Mouse (Mus musculus): ENCODE measurements at regions not wholly inside any gene's neighbourhood (a gene's known extent, or its start where the extent isn't known, plus 50 kb on each side); places are given as distances from the start of the nearest gene placed in this dataset.
A peak's percentile ranks its signal among the peaks of the same experiment; 100 is the strongest.

DNA sequence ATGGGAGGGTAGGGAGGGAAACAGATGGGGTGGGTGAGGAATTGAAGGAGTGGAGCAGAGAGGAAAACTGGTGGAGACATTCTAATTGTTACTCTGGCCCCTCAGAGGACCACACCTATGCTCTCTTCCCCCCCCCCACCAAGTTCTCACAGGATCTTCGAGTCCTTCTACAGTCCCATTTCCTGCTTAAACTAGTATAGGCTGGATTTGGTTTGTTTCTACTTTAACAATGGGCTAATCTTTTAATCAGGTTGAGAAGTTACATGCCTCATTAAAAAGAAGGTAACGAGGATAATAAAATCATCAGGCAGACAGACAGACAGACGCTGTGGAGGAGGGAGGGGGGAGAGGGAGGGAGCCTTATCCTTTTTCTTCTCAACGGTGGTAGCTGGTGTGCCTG lies 167.7 kb upstream of the Prok2 start:
- DNase-seq (ENCODE audit: low spot score) = no peak

GRCm38 (mm10) chr6:99892204-99892603 lies 166.0 kb upstream of the Prok2 start:
- no peak for DNase-seq (ENCODE audit: low spot score)

- DNase-seq (ENCODE audit: low spot score) = no peak
Observed at GRCm38 (mm10) chr6:99891790-99892189, 165.6 kb upstream of the Prok2 start.

GRCm38 (mm10) chr6:99890805-99891204 lies 164.6 kb upstream of the Prok2 start:
- no peak for DNase-seq (ENCODE audit: low spot score)

DNA sequence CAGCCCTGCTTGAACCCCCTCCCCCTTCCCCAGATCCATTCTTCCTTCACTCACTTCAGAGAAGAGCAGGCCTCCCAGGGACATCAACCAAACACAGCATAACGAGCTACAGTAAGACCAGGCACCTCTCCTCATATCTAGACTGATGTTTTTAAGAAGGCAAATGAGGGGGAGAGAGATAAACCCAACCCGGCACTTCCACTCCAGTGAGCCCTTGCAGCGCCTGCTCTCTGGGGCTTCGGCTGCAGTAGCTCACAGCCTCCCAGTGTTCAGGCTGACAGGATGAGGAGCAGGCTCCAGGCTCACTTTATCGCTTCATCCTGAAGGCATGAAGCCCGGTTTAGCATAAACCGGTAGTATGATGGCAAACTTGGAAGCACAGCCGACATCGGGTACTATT lies 162.9 kb upstream of the Prok2 start:
- DNase-seq (ENCODE audit: low spot score) = no peak

DNA sequence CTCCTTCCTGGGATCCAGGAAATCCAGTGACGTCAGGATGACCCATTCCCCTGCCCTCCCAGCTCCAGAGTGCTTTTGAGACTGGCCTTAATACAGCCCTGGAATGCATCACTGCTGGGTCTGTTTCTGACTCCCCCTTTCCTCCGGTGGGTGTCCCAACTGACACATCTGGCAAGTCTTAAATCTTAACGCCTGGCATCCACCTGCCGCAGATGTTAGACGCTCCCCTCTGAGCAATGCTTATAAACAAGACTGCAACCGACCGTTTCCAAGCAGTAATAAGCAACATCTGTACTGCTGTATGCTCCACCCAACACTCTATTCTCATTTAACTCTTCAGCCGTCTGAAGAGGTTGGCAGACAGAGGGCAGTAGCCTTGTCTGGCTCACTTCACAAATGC lies 161.7 kb upstream of the Prok2 start:
- DNase-seq (ENCODE audit: low spot score) = no peak

DNA sequence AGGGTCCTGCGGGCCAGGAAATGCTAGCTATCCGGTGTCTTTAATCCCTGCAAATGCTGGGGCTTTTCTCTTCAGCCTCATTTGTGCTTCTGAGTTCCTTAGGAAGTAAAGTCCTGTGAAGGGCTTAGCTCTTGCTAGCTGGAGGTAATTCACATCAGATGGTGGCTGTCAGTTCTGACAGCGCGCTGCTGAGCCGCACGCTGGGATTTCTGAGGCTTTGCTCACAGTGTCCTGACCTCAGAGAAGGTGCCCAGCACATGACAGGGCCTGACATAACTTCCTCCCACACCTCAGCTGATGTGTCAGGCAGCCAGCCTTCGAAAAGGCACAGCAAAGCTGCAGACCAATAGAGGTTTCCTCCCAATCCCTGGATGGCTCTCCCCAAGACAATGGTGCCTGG lies 158.6 kb upstream of the Prok2 start:
- DNase-seq (ENCODE audit: low spot score) = no peak

DNA sequence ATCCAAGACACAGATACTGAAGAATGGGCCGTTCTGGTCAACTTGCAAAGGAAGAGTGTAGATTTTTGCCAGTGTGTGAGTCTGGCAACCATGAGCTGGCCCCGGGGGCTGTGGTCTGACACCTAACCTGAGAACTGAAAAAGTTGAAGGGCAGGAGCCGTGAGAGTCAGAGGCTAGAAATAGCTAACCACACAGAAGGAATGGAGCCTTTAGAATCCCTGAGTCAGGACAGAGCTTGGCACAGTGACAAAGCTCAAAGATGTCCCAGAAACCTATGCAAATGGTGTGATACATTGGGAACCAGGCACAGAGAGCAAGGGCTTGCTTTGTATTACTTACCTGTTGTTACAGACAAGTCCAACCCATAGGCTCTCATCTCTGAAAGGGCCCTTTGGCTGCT lies 157.9 kb upstream of the Prok2 start:
- DNase-seq (ENCODE audit: low spot score) = no peak

- DNase-seq (ENCODE audit: low spot score) = no peak
Observed at GRCm38 (mm10) chr6:99881606-99882005, 155.4 kb upstream of the Prok2 start.

DNA sequence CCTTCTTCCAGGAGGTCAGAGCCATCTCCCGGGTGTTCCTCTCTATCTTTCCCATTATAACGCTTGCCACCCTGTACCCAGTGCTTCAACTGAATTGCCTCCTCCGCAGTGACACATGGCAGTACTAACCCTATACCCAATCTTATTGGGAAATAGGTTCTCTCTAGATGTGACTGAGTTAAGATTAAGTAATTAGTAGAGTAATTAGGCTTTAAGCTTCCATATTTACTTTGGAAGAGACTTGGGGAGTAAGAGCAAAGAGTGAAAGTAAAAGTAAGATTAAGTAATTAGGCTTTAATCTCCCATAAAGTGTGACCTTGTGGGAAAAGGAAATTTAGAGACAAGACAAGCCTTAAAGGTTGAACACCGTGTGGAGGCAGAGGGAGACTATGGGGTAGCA lies 148.7 kb upstream of the Prok2 start:
- no peak for DNase-seq (ENCODE audit: low spot score)

- DNase-seq (ENCODE audit: low spot score) = no peak
Observed at GRCm38 (mm10) chr6:99874029-99874428, 147.8 kb upstream of the Prok2 start.

GRCm38 (mm10) chr6:99866061-99866460 lies 139.9 kb upstream of the Prok2 start:
- DNase-seq (ENCODE audit: low spot score) = no peak

DNA sequence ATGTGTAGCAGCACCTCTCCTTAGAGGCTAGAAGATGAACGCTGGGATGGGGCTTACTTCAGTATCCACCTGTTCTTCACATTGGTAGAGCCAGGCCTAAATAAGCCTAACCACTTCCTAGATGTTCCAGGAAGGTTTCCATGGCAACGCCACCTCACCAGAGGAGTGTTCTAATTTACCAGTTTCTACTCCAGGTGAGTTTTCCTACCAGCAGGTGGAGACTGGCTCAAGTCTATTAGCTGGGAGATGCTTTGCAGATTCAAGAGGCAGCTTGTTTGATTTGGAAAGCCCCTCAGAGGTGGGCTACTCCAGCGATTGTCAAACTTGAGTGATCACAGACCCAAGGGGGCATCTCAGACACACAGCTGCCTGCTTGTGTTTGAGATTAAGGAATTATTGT lies 138.8 kb upstream of the Prok2 start:
- no peak for DNase-seq (ENCODE audit: low spot score)

GRCm38 (mm10) chr6:99863418-99863817 lies 137.2 kb upstream of the Prok2 start:
- no peak for DNase-seq (ENCODE audit: low spot score)

- DNase-seq (ENCODE audit: low spot score) = no peak
Observed at GRCm38 (mm10) chr6:99857411-99857810, 131.2 kb upstream of the Prok2 start.

DNA sequence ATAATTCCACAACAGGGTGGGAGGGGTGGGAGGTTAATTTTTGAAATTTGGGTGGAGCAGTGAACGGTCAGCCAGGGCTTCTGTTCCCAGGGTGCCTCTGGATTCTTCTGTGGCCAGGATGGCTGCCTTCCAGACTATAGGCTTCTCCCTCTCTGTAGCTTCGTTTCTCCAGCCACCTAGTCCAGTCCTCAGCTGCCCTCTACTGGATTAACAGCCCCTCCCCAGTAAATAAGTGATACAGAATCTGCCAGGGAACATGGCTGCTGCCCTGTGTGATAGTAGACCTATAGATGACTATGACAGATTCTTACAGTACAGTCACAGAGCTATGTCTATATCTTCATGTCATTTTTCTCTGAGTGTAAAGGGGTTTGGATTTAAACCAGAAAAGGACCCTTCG lies 127.5 kb upstream of the Prok2 start:
- DNase-seq (ENCODE audit: low spot score) = no peak

GRCm38 (mm10) chr6:99850706-99851105 lies 124.5 kb upstream of the Prok2 start:
- no peak for DNase-seq (ENCODE audit: low spot score)

- DNase-seq (ENCODE audit: low spot score) = no peak
Observed at GRCm38 (mm10) chr6:99845508-99845846, 119.3 kb upstream of the Prok2 start.

DNA sequence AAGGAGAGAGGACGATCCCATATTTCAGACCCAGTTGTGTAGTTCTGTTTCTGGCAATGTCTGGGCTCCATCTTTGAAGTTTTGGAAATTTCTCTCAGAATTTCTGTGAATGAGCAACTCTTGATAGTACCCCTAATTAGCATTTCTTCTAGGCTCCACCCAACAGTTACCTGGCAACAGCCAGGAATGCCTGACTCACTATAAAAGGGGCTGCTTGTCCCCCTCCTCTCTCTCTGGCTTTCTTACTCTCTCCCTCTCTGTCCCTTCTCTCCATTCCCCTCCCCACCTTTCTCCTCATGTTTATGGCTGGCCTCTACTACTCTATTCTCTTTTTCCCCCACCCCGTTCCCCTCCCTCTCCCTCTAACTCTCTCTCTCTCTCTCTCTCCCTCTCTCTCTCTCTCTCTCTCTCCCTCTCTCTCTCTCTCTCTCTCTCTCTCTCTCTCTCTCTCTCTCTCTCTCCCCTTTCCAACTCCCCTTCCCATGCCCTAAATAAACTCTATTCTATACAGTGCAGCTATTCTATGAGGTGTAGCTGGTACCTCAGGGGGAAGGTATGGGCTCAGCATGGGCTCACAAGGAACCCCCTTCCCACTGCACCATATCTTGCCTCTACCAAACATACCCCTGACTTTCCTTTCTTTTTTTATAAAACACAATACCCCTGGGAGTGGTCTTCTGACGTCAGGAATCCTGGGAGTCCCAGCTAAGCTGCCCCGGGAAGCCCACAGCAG lies 118.7 kb upstream of the Prok2 start:
- DNase-seq (ENCODE audit: low spot score) = no peak

GRCm38 (mm10) chr6:99843507-99843906 lies 117.3 kb upstream of the Prok2 start:
- no peak for DNase-seq (ENCODE audit: low spot score)

DNA sequence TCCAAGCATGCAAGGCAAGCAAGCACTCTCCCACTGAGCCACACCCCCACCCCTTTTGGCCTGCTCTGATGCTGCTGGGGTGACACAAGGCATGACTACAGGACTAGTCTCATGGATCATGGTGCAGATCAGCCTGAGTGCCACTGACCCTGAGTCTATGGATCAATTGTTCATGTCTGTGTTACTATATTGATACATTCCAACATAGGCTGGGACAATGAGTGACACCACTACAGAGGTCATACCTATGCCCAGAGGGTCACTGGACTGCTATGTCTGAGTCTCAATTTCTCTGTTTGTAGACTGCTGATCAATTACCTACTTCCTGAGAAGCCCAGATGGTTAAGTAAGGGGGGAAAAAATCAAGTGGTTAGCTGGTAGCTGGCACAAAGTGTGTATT lies 116.5 kb upstream of the Prok2 start:
- DNase-seq (ENCODE audit: low spot score) = no peak

DNA sequence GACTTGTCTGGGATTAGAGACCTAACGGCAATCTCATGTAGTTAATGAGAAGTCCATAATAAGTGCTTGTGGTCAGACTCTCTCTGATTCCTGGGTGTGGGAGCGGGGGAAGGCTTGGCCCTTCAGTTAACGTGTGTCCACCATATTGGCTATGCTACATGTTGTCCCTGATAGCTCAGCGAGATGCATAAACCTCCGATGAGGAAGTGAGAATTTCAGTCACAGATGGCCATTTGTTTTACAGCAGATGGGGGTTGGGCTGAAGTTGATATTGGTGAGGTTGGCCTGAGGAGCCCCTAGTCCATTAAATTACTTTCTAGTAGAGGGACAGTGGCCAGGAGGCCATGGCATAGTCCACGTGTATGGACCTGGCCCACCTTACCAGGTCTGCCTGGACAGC lies 114.6 kb upstream of the Prok2 start:
- DNase-seq (ENCODE audit: low spot score) = no peak

GRCm38 (mm10) chr6:99833323-99833722 lies 107.1 kb upstream of the Prok2 start:
- DNase-seq (ENCODE audit: low spot score) = peak; percentile 83

- no peak for DNase-seq (ENCODE audit: low spot score)
Observed at GRCm38 (mm10) chr6:99827625-99828024, 101.4 kb upstream of the Prok2 start.

- DNase-seq (ENCODE audit: low spot score) = no peak
Observed at GRCm38 (mm10) chr6:99824808-99825207, 98.6 kb upstream of the Prok2 start.
